Mouse (Mus musculus) midbrain, postnatal 0 days (tissue): ENCODE results near the gene Tex35. TPM values are rescaled to one million over a fixed set of nuclear protein-coding genes. Genes with fewer than 3 reads are reported as not detected.
A peak's percentile ranks its signal among the peaks of the same experiment; 100 is the strongest.

Experiments
- ATAC-seq: fragments of 200-750 bp; cut with Nextera tagmentation; 2 replicates; pipeline ENCODE4 v1.8.0; 2017; ENCODE audit warnings: moderate number of reproducible peaks, mild to moderate bottlenecking, moderate TSS enrichment, moderate library complexity; ENCODE audit not compliant: low FRiP score
- DNase-seq: peaks from one replicate; pipeline ENCODE4 v3.0.0-alpha.2; 2015; ENCODE audit warnings: low spot score
- H3K27ac ChIP-seq: fragments of 300-500 bp; sonication (generic); 2 replicates; pipeline ENCODE4 v1.5.1; 2014; ENCODE audit warnings: low read depth, mild to moderate bottlenecking, low read length, mixed read lengths
- H3K27me3 ChIP-seq: fragments of 300-500 bp; sonication (generic); 2 replicates; pipeline ENCODE4 v1.6.1; 2014; ENCODE audit warnings: low read length, control low read depth, mixed read lengths; ENCODE audit not compliant: insufficient read depth
- H3K36me3 ChIP-seq: fragments of 300-500 bp; sonication (generic); 2 replicates; pipeline ENCODE4 v1.6.1; 2014; ENCODE audit warnings: low read length, control low read depth, mixed read lengths; ENCODE audit not compliant: insufficient read depth
- H3K4me1 ChIP-seq: fragments of 300-500 bp; sonication (generic); 2 replicates; pipeline ENCODE4 v1.6.1; 2014; ENCODE audit warnings: mild to moderate bottlenecking, control low read depth, antibody characterized with exemption, low read length, mixed read lengths; ENCODE audit not compliant: insufficient read depth
- H3K4me2 ChIP-seq: fragments of 300-500 bp; sonication (generic); 2 replicates; pipeline ENCODE4 v1.6.1; 2014; ENCODE audit warnings: low read depth, mild to moderate bottlenecking, low read length, mixed read lengths; ENCODE audit not compliant: poor library complexity, severe bottlenecking
- H3K4me3 ChIP-seq: fragments of 300-500 bp; sonication (generic); 2 replicates; pipeline ENCODE4 v1.5.1; 2014; ENCODE audit warnings: low read depth, mild to moderate bottlenecking, low read length, moderate library complexity
- H3K9ac ChIP-seq: fragments of 300-500 bp; sonication (generic); replicated peaks from 2 replicates; pipeline ENCODE4 v1.6.1; 2014; ENCODE audit warnings: mild to moderate bottlenecking, low read length, moderate library complexity, mixed read lengths; ENCODE audit not compliant: poor library complexity, severe bottlenecking
- H3K9me3 ChIP-seq: fragments of 300-500 bp; sonication (generic); 2 replicates; pipeline ENCODE4 v1.6.1; 2016; ENCODE audit warnings: low read length, control low read depth
- CTCF ChIP-seq: IDR thresholded peaks from 2 replicates; pipeline ENCODE4 v1.5.1; 2016; ENCODE audit warnings: antibody characterized with exemption, mild to moderate bottlenecking
- WGBS: fragments of 180-500 bp; shearing (Covaris S2); extraction: QIAGEN DNeasy Blood & Tissue Kit; methylation state at CpG from one replicate; pipeline ENCODE4 v1.1.7; 2014; 5-methylcytosine and 5-hydroxymethylcytosine counted together
- polyA plus RNA-seq: library from polyadenylated mRNA; unstranded; fragments of >200 nt; fragmentation: Nextera tagmentation; extraction: Ambion mirVana; gene quantifications from 2 replicates; pipeline ENCODE4 v1.2.1, GENCODE M21; 2015
- total RNA-seq: library from RNA; depleted of rRNA; stranded (reverse); fragments of >200 nt; gene quantifications from 2 replicates; pipeline ENCODE4 v1.2.3, GENCODE M21; 2014

Gene Tex35
- total and polyA plus RNA-seq, 2 experiments from 2014 or later, result not detected

- Histone ChIP-seq H3K4me1 (no peaks in the 10 kb centered on the region), H3K9ac (no peak overlapping the region), H3K4me3 (no peak overlapping the region), H3K27ac (no peak overlapping the region), H3K36me3 (no peaks in the 10 kb centered on the region), H3K9me3 (no peaks in the 10 kb centered on the region), H3K27me3 (no peaks in the 10 kb centered on the region), H3K4me2 (no peak overlapping the region)
- 55% methylated on average over 2 of the region's 2 CpGs for WGBS
- DNase-seq, result peak; percentile 36
- TF ChIP-seq CTCF, result no peak
- ATAC-seq, result no peak
Measured at GRCm38 (mm10) chr1:157114492-157114891, 6.0 kb upstream of the Tex35 start.

- 71% methylated on average over 6 of the region's 6 CpGs for WGBS
- Histone ChIP-seq H3K9me3 (no peaks in the 10 kb centered on the region), H3K36me3 (no peaks in the 10 kb centered on the region), H3K4me3 (no peak overlapping the region), H3K27ac (no peak overlapping the region), H3K4me1 (no peaks in the 10 kb centered on the region), H3K4me2 (no peak overlapping the region), H3K9ac (no peak overlapping the region), H3K27me3 (no peaks in the 10 kb centered on the region)
- DNase-seq (no peak), ATAC-seq (no peak)
- TF ChIP-seq CTCF, result no peak
Measured at GRCm38 (mm10) chr1:157110287-157110835, 1.9 kb upstream of the Tex35 start.

GRCm38 (mm10) chr1:157101122-157101865 lies 7.2 kb downstream of the Tex35 start:
- H3K9me3 ChIP-seq, result no peaks in the 10 kb centered on the region
- no peaks in the 10 kb centered on the region for H3K36me3 ChIP-seq
- no peak for TF ChIP-seq CTCF
- 5% methylated on average over 19 of the region's 19 CpGs for WGBS
- H3K4me2 ChIP-seq, result peak overlapping the region; percentile 44
- H3K4me3 ChIP-seq, result peak overlapping the region; percentile 22; the same call in 1 of the 2 replicates
- 0 out of 2 replicates have a peak overlapping the region, but pooled peaks have one; percentile 39 for H3K27ac ChIP-seq
- H3K9ac ChIP-seq, result peak overlapping the region; percentile 30
- H3K4me1 ChIP-seq, result peaks cover 7% of the 10 kb centered on the region
- H3K27me3 ChIP-seq, result no peaks in the 10 kb centered on the region
- DNase-seq (peak; percentile 66), ATAC-seq (peak; percentile 81)

- H3K4me1 ChIP-seq, result no peaks in the 10 kb centered on the region
- no peak overlapping the region for H3K4me3 ChIP-seq
- no peak overlapping the region for H3K4me2 ChIP-seq
- ATAC-seq (no peak), DNase-seq (no peak)
- H3K27me3 ChIP-seq, result no peaks in the 10 kb centered on the region
- H3K9me3 ChIP-seq, result no peaks in the 10 kb centered on the region
- no peak overlapping the region for H3K9ac ChIP-seq
- H3K36me3 ChIP-seq, result no peaks in the 10 kb centered on the region
- H3K27ac ChIP-seq, result no peak overlapping the region
- TF ChIP-seq CTCF, result no peak
- WGBS, result 88% methylated on average over 4 of the region's 4 CpGs
Measured at GRCm38 (mm10) chr1:157095534-157095933, 12.9 kb downstream of the Tex35 start.

GRCm38 (mm10) chr1:157092622-157093021 lies 15.9 kb downstream of the Tex35 start:
- Histone ChIP-seq H3K36me3 (no peaks in the 10 kb centered on the region), H3K4me1 (no peaks in the 10 kb centered on the region), H3K9me3 (no peaks in the 10 kb centered on the region), H3K27me3 (no peaks in the 10 kb centered on the region), H3K9ac (no peak overlapping the region), H3K4me3 (no peak overlapping the region), H3K4me2 (no peak overlapping the region), H3K27ac (no peak overlapping the region)
- ATAC-seq, result no peak
- WGBS, result 94% methylated on average over 1 of the region's 1 CpGs
- no peak for DNase-seq
- no peak for TF ChIP-seq CTCF

GRCm38 (mm10) chr1:157092140-157092539 lies 16.3 kb downstream of the Tex35 start:
- 0 out of 2 replicates have a peak, but pooled peaks have one; percentile 31 for TF ChIP-seq CTCF
- H3K27ac ChIP-seq, result no peak overlapping the region
- H3K36me3 ChIP-seq, result no peaks in the 10 kb centered on the region
- H3K27me3 ChIP-seq, result no peaks in the 10 kb centered on the region
- H3K9me3 ChIP-seq, result no peaks in the 10 kb centered on the region
- no peak overlapping the region for H3K9ac ChIP-seq
- no peak overlapping the region for H3K4me3 ChIP-seq
- H3K4me2 ChIP-seq, result no peak overlapping the region
- DNase-seq, result no peak
- H3K4me1 ChIP-seq, result no peaks in the 10 kb centered on the region
- 59% methylated on average over 4 of the region's 4 CpGs for WGBS
- ATAC-seq, result no peak
